Mouse (Mus musculus): ENCODE measurements around the gene Mrgpre. TPM values are rescaled to one million over a fixed set of nuclear protein-coding genes. Genes with fewer than 3 reads are reported as not detected.

Mrgpre gene
- total RNA-seq (2021) = 1 to 10 TPM; 6.7 to 7.1 TPM

GRCm38 (mm10) chr7:143783996-143784829 lies at the start of gene Mrgpre:
Mrgpre (minus strand) TSS chr7:143784500.
- DNase-seq (ENCODE audit: low spot score in 2 of 2) = peak; percentile 67 to 73
- intact Hi-C loops (cut with DNase I) = no loop called here

DNA sequence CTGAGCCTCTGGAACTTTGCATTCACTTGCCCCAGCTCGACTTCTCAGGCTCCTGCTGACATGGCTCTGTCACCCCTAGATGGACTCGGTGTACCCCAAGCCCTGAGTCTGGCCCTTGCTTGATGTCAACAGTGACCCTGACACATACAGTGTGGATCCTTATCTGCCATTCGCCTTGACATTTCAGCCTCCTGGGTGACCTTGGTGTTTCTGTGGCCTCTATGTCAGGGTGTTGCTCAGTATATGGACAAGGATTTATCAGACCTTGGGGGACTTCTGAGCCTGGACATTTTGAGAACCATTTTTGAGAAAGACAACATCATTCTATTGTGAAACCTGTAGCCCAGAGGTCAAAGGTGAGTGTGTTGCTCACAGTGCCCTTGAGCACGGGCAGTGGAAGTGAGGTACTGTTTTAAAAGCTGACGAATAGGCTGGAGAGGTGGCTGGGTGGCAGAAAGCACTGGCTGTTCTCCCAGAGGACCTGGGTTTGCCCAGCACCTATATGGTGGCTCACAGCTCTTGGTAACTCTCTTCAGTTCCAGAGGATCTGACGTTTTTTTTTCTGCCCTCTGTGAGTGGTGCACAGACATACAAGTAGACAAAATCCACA lies 49.4 kb upstream of the Mrgpre start:
- intact Hi-C loops (cut with DNase I) = no loop called here
- DNase-seq (ENCODE audit: low spot score in 2 of 2) = no peak

- intact Hi-C loops (cut with DNase I) = no loop called here
These were observed 48.3 kb upstream of the Mrgpre start for GRCm38 (mm10) chr7:143832611-143833010.

GRCm38 (mm10) chr7:143832196-143832595 lies 47.9 kb upstream of the Mrgpre start:
- DNase-seq (ENCODE audit: low spot score in 2 of 2) = no peak
- intact Hi-C loops (cut with DNase I) = no loop called here

More at GRCm38 (mm10) chr7:143832611-143833010, 48.3 kb upstream of the Mrgpre start:
- DNase-seq (ENCODE audit: low spot score in 2 of 2) = no peak

DNA sequence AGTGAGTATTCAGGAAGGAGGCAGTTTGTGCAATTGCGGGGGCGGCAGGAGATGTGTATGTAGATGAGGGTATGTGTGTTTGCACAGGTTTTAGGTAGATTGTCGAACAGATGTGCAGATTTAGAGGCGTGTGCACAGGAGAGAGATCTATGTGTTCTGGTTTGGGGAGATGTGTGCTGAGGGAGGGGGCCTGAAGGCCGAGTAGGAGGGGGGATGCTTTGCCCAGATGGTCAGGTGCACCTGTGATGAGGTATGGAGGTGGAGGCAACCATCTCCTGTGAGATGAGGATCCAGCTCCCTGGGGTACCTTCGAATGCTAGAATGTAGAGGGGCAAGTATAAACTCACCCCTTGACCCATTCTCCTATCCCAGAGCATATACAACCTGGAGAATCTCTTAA lies 46.1 kb upstream of the Mrgpre start:
- intact Hi-C loops (cut with DNase I) = no loop called here
- no peak for DNase-seq (ENCODE audit: low spot score in 2 of 2)

DNA sequence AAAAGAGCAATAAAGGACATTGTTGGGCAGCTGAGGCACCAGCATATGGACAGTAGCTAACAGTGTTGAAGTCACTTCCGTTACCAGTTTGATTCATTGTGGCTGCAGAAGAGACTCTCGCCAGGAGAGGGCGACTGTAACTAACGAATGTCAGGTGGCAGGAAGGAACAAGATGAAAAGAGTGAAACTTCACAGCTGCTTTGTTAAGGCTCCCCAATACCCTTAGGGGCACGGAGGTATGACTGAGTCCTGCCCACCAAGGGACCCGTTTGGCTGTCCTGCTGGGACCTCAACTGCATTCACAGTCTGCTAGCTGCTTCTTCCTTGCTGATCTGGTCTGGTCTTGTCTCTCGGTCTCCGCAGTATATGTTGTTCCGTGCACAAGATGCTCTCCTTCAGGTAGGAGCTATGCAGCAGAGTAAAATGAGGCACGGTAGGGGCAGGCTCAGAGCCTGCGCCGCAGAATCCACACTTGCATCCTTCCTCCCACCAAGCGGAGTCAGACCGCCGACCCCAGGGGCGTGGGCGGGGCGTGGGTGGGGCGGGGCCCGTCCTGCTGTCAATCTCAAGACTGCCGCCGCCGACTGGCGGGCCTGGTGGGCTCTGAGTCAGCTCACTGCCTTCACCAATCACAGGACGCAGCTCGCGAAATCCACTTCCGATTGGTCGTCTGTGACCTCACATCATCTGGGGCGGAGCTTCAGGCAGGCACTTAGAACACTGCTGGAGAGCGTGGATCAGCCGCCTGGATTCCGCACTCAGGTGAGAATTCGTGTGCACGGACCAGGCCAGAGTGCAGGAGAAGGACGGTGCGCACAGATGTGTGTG lies 45.4 kb upstream of the Mrgpre start:
- intact Hi-C loops (cut with DNase I) = loop anchor here (1.0 to 5.0 kb wide), 2 partner anchors 78 to 243 kb away; no protein-coding TSS in a partner anchor
- DNase-seq (ENCODE audit: low spot score in 2 of 2) = peak; percentile 94 to 95

- intact Hi-C loops (cut with DNase I) = loop anchor here (5.0 kb wide), 1 partner anchor 245 kb away; no protein-coding TSS in a partner anchor
- DNase-seq (ENCODE audit: low spot score in 2 of 2) = no peak
These were observed 42.7 kb upstream of the Mrgpre start for GRCm38 (mm10) chr7:143826985-143827384.

DNA sequence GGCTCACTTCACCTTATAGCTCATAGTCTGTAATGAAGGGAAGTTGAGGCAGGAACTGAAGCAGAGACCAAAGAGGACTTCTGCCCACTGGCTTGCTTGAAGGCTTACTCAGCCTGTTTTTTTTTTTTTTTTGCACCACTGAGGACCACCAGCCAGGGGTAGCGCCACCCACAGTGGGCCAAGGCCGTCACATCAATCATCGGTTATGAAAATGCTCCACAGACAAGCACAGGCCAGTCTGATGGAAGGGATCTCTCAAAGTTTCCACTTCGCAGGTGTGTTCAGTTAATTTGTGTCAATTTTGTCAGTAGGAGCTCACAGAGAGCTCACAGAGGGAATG lies 38.9 kb upstream of the Mrgpre start:
- intact Hi-C loops (cut with DNase I) = no loop called here
- no peak for DNase-seq (ENCODE audit: low spot score in 2 of 2)

- DNase-seq (ENCODE audit: low spot score in 2 of 2) = peak; percentile 99
- intact Hi-C loops (cut with DNase I) = no loop called here
These were observed 38.3 kb upstream of the Mrgpre start, which contains the start of the genes Nadsyn1 and Dhcr7 for GRCm38 (mm10) chr7:143822375-143823265. Nadsyn1 (minus strand) TSS chr7:143822849. Dhcr7 (plus strand) TSS chr7:143823145.

DNA sequence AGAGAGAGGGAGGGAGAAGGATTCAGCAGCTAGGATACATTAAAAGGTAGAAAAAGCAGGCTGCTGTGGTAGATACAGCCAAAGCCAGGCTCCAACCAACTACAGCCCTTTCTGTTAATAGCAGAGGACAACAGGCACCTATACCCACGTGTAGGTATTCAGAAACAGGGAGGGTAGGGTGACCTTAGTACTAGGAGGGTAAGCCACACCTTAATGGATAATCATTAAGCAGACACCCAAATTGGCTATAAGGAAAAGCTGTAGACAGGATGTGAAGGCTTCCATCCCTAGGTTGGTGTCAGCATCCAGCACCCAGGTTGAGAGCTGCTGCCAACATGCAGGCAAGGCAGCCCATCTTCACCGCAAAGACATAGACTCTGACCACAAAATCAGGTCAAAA lies 36.9 kb upstream of the Mrgpre start:
- intact Hi-C loops (cut with DNase I) = no loop called here
- DNase-seq (ENCODE audit: low spot score in 2 of 2) = no peak

DNA sequence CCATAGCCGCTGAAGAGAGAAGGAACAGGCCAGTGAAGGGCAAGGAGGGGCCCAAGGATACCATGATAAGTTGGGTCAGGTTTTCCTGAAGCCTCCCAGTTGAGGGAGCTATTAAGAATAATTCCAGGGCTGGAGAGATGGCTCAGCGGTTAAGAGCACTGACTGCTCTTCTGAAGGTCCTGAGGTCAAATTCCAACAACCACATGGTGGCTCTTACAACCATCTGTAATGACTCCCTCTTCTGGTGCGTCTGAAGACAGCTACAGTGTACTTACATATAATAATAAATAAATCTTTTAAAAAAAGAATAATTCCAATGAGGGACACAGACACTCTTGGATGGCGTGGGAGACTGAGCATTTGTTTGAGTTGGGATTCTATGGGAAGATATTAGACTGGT lies 34.9 kb upstream of the Mrgpre start:
- intact Hi-C loops (cut with DNase I) = no loop called here
- DNase-seq (ENCODE audit: low spot score in 2 of 2) = no peak

DNA sequence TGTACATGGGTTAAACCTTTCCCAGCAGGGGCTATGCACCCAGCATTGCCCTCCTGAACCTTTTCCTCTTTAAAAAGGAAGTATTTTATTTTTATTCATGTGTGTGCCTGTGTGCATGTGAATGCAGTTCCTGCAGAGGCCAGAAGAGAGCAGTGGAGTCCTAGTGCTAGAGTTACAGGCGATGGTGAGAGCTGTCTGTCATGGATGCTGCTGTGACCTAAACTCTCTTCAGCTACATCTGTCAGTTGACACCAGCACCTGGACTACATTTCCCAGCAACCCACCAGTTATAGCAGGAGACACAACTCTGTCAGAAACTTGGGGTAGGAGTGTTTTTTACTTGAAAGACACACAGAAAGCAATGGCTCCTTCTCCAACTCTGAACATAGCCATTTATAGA lies 24.6 kb upstream of the Mrgpre start:
- no peak for DNase-seq (ENCODE audit: low spot score in 2 of 2)
- intact Hi-C loops (cut with DNase I) = no loop called here

- peak; percentile 16 to 32 for DNase-seq (ENCODE audit: low spot score in 2 of 2)
These were observed 20.9 kb upstream of the Mrgpre start for GRCm38 (mm10) chr7:143805199-143805624.

GRCm38 (mm10) chr7:143801195-143802065 lies 17.1 kb upstream of the Mrgpre start:
- DNase-seq (ENCODE audit: low spot score in 2 of 2) = no peak
- intact Hi-C loops (cut with DNase I) = no loop called here

More at GRCm38 (mm10) chr7:143805199-143805624, 20.9 kb upstream of the Mrgpre start:
- intact Hi-C loops (cut with DNase I) = no loop called here

DNA sequence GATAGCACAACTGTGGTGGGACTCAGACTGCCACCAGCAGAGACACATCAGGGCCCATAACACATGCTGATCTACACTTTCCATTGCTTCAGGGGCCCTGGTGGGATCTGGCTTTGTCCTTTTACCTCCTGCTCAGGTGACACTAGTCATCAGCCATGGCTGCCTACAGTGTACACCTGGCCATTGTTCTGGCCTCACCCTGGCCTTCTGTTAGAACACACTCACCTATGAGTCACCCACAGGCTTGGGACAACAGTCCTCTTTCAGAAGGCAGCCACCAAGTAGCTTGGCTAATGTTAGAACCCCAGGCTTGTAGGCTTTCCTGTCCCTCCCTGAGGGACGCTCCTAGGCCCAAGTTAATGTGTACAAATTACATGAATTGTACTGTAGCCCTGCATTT lies 16.5 kb upstream of the Mrgpre start:
- intact Hi-C loops (cut with DNase I) = no loop called here
- no peak for DNase-seq (ENCODE audit: low spot score in 2 of 2)

DNA sequence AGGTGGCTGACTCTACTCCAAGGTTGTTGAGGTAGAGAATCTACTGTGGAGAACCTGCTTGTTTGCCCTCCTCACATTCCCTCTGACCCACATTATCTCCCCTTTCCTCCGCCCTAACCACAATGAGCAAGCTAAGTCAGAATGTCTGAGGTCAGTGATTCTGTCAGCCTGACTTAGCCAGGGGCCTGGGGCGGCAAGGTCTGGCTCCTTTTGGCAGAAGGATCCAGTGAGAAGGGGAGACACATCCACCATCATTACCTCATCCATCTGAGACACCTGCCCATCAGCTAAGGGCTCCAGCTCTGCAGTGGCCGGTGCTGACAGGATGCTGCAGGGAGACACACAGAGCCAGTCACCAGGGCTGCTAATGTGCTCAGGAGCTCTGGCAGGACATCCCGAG lies 14.5 kb upstream of the Mrgpre start:
- intact Hi-C loops (cut with DNase I) = no loop called here
- DNase-seq (ENCODE audit: low spot score in 2 of 2) = no peak

DNA sequence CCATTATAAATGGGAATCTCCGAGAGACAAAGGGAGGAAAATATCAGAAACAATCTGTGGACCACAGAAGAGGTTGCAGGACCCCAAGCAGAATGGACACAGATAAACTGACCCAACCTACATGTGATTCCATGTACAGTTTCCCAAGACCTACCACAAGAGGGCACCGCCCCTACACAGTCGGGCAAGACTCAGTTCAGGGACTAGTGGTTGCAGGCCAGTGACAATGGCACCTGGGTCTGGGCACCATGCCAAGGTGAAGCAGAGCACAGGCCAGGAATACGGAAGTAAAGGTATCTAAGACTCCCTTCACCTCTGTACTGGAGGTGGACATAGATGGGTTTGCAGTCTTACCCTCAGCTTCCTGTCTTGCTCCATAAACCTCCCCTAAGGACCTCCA lies 8.8 kb upstream of the Mrgpre start:
- intact Hi-C loops (cut with DNase I) = no loop called here
- DNase-seq (ENCODE audit: low spot score in 2 of 2) = no peak

- intact Hi-C loops (cut with DNase I) = no loop called here
- DNase-seq (ENCODE audit: low spot score in 2 of 2) = no peak
These were observed 8.2 kb upstream of the Mrgpre start for GRCm38 (mm10) chr7:143792336-143792985.

Data from left cerebral cortex, postnatal 36 days (tissue).